Mouse (Mus musculus) limb, embryonic 13.5 days (tissue): ENCODE data around the gene Bcl2a1c. TPM values are rescaled to one million over a fixed set of nuclear protein-coding genes. Genes with fewer than 3 reads are reported as not detected.
"Not testable (repeated sequence)": the region's sequence is repeated elsewhere in the genome, so short reads cannot be mapped to it uniquely, and the experiment has no call there.

Experiments used
- ATAC-seq: fragments of 200-750 bp; cut with Nextera tagmentation; 2 replicates; pipeline ENCODE4 v1.8.0; 2017; ENCODE audit warnings: low read depth, moderate number of reproducible peaks, moderate TSS enrichment; ENCODE audit not compliant: low FRiP score
- H3K27ac ChIP-seq: fragments of 300-500 bp; sonication (generic); 2 replicates; pipeline ENCODE4 v1.5.1; 2015; ENCODE audit warnings: inconsistent platforms, mild to moderate bottlenecking, moderate library complexity
- H3K27me3 ChIP-seq: fragments of 300-500 bp; sonication (generic); 2 replicates; pipeline ENCODE4 v1.6.1; 2015; ENCODE audit warnings: mild to moderate bottlenecking, inconsistent platforms
- H3K36me3 ChIP-seq: fragments of 300-500 bp; sonication (generic); 2 replicates; pipeline ENCODE4 v1.6.1; 2015; ENCODE audit warnings: inconsistent platforms, mild to moderate bottlenecking, moderate library complexity
- H3K4me1 ChIP-seq: fragments of 300-500 bp; sonication (generic); 2 replicates; pipeline ENCODE4 v1.6.1; 2015; ENCODE audit warnings: inconsistent platforms
- H3K4me2 ChIP-seq: fragments of 300-500 bp; sonication (generic); replicated peaks from 2 replicates; pipeline ENCODE4 v1.6.1; 2015; ENCODE audit warnings: inconsistent platforms, mild to moderate bottlenecking, moderate library complexity
- H3K4me3 ChIP-seq: fragments of 300-500 bp; sonication (generic); 2 replicates; pipeline ENCODE4 v1.5.1; 2015; ENCODE audit warnings: moderate library complexity, mild to moderate bottlenecking, inconsistent platforms
- H3K9ac ChIP-seq: fragments of 300-500 bp; sonication (generic); 2 replicates; pipeline ENCODE4 v1.6.1; 2015; ENCODE audit warnings: mild to moderate bottlenecking, inconsistent platforms
- H3K9me3 ChIP-seq: fragments of 300-500 bp; sonication (generic); 2 replicates; pipeline ENCODE4 v1.6.1; 2016; ENCODE audit warnings: inconsistent platforms
- WGBS: fragments of 180-500 bp; shearing (Covaris S2); methylation state at CpG from one replicate; pipeline ENCODE4 v1.1.7; 2015; 5-methylcytosine and 5-hydroxymethylcytosine counted together
- polyA plus RNA-seq: library from polyadenylated mRNA; unstranded; fragments of >200 nt; fragmentation: Nextera tagmentation; extraction: Ambion mirVana; gene quantifications from 2 replicates; pipeline ENCODE4 v1.2.1, GENCODE M21; 2015

Bcl2a1c gene
- not detected in 2 replicates for polyA plus RNA-seq

GRCm38 (mm10) chr9:114329855-114330254 is at the start of gene Bcl2a1c:
Gene Bcl2a1c (plus strand): TSS chr9:114330135.
- H3K4me2 ChIP-seq, H3K36me3 ChIP-seq, H3K9ac ChIP-seq, H3K9me3 ChIP-seq, H3K27ac ChIP-seq, H3K27me3 ChIP-seq, H3K4me1 ChIP-seq, ATAC-seq, H3K4me3 ChIP-seq: not testable (repeated sequence)
- WGBS: 80% methylated on average over 9 of the region's 9 CpGs

DNA sequence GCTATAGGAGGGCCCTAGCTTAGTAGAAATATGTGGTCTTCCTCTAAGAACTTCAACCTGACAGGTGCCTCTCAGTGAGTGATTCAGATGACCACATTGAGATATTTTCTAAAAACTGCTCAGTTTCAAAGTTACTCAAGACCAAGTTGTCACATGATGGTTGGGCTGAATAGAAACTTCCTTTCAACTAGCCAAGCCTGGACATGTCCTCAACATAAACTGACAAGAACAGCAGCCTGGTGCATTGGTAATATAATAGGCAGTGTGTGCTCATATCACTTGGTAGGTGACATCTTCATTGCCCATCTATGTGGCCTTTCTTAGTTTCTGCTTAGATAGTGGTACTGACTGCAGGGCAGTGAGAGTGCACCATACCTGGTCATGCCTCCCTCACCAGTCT is 24.0 kb upstream of the Bcl2a1c start:
- not testable (repeated sequence) for H3K36me3 ChIP-seq, H3K27me3 ChIP-seq, H3K4me1 ChIP-seq, H3K27ac ChIP-seq, ATAC-seq, H3K9me3 ChIP-seq, H3K4me3 ChIP-seq, H3K9ac ChIP-seq, H3K4me2 ChIP-seq

DNA sequence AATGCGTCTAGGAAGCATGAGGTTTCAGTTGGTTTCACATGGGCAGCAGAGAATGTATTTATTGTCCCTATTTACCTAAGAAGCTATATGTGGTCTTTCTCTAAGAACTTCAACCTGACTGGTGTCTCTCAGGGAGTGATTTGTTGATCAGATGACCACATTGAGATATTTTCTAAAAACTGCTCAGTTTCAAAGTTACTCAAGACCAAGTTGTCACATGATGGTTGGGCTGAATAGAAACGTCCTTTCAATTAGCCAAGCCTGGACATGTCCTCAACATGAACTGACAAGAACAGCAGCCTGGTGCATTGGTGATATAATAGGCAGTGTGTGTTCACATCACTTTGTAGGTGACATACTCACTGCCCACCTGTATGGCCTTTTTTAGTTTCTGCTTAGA is 18.2 kb upstream of the Bcl2a1c start:
- H3K4me3 ChIP-seq, H3K4me1 ChIP-seq, H3K27ac ChIP-seq, H3K27me3 ChIP-seq, ATAC-seq, H3K36me3 ChIP-seq, H3K9ac ChIP-seq, H3K4me2 ChIP-seq, H3K9me3 ChIP-seq: not testable (repeated sequence)
- 75% methylated on average over 2 of the region's 2 CpGs for WGBS

GRCm38 (mm10) chr9:114318021-114318420 is 11.9 kb upstream of the Bcl2a1c start:
- H3K4me3 ChIP-seq: no peak overlapping the region

DNA sequence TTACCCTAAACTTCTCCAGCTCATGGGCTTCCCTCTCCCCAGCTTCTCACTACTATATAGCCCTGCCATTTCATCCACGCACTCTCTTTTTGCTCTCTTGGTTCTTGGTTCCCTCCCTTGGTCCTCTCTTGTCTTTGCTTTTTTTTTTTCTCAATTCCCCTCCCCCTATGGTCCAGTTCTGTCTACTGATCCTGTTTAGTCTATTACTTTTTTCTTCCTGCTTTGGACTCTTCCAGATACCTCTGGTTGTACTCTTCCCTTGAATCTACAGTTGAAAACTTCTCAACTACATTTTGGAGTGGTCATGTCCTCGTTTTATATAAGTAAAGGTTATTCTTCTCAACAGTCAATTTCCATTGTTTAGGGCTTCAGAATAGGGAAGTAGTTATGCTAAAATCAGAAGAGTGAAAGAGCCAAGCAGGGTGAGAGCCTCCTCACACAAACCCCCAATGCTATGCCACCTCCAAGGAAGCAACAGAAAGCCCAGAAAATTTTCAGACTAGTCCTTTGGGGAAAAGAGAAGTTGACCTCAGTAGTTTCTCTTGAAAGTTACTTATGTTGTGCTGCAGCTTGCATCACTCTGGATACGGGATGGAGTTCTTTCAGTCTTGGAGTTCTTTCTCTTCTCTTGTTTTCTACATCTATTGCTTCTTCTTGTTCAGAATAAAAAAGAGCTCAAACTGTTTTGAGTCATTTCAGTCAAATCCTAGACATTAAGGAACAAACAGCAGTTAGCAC is 3.8 kb upstream of the Bcl2a1c start:
- H3K27ac ChIP-seq: no peak overlapping the region
- H3K9me3 ChIP-seq: no peaks in the 10 kb centered on the region
- H3K27me3 ChIP-seq: no peaks in the 10 kb centered on the region
- ATAC-seq: no peak
- H3K4me2 ChIP-seq: no peak overlapping the region
- H3K9ac ChIP-seq: no peak overlapping the region
- H3K4me3 ChIP-seq: no peak overlapping the region
- H3K4me1 ChIP-seq: no peaks in the 10 kb centered on the region
- H3K36me3 ChIP-seq: no peaks in the 10 kb centered on the region
- 68% methylated on average over 3 of the region's 3 CpGs for WGBS

More at GRCm38 (mm10) chr9:114318021-114318420, 11.9 kb upstream of the Bcl2a1c start:
- WGBS: 6% methylated on average over 2 of the region's 2 CpGs
- no peaks in the 10 kb centered on the region for H3K4me1 ChIP-seq
- no peaks in the 10 kb centered on the region for H3K27me3 ChIP-seq
- no peak overlapping the region for H3K9ac ChIP-seq
- H3K4me2 ChIP-seq: no peak overlapping the region
- no peaks in the 10 kb centered on the region for H3K36me3 ChIP-seq
- H3K9me3 ChIP-seq: no peaks in the 10 kb centered on the region
- no peak overlapping the region for H3K27ac ChIP-seq
- ATAC-seq: peak; percentile 48; the same call in 1 of the 2 replicates

GRCm38 (mm10) chr9:114328332-114328731 is 1.6 kb upstream of the Bcl2a1c start:
- not testable (repeated sequence) for ATAC-seq, H3K4me3 ChIP-seq, H3K4me1 ChIP-seq, H3K27ac ChIP-seq, H3K9ac ChIP-seq, H3K4me2 ChIP-seq, H3K9me3 ChIP-seq, H3K36me3 ChIP-seq, H3K27me3 ChIP-seq

DNA sequence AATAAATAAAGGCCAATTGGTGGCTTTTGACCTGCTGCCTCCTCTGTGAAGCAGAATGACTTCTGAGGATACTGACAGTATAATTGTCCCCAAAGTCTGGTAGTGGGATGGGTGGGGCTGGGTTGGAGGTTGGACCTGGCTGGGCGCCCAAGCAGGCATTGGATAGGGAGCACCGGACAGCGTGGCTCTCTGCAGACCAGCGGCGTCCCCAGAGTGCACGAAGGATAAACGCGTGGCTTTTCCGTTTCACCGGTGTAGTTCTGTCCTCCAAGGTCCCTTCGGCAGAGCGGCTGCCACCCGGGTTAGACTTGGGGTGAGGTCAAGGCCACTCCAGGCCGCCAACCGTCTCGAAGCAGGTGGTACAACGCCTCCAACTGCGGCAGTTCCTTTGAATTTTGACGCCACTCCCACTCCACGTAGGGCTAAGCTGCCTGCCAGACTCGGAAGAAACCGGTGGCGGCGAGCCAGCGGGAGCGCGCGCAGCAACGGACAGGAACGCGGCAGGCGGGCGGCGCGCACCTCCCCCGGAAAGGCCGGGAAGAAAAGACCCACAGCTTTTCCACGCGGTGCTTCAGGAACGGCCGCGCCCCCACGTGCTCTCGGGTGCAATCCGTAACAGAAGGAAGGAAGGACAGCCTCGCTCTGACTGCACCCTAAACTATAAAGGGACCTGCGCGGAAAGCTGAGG is 38.0 kb downstream of the Bcl2a1c start:
- ATAC-seq: peak; percentile 85
- Histone ChIP-seq H3K9me3 (no peaks in the 10 kb centered on the region), H3K4me2 (peak overlapping the region; percentile 88), H3K27me3 (peaks cover 11% of the 10 kb centered on the region; the same call in 1 of the 2 replicates), H3K4me1 (peaks cover 4% of the 10 kb centered on the region; the same call in 1 of the 2 replicates), H3K4me3 (peak overlapping the region; percentile 52), H3K36me3 (peaks cover 1% of the 10 kb centered on the region; the same call in 1 of the 2 replicates), H3K27ac (no peak overlapping the region), H3K9ac (peak overlapping the region; percentile 72)
- 2% methylated on average over 48 of the region's 48 CpGs for WGBS

DNA sequence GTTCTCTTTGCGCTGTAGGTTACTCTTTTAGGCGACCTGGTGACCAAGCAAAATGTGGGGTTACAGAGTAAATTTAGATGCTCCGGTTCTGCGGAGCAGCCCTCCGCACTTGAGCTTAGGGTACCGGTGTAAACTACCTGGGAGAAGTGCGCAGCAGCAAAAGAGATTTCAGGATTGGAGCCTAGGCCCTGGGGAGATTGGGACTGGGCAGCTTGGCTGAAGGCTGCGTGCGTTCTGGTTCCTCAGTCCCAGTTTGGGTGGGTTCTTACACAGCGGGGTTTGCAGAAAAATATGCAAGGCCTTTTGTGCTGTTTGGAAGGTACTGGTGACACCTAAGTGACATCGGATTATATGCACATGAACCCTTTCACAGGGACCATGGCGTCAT is 38.5 kb downstream of the Bcl2a1c start:
- ATAC-seq: no peak
- WGBS: 13% methylated on average over 12 of the region's 12 CpGs

DNA sequence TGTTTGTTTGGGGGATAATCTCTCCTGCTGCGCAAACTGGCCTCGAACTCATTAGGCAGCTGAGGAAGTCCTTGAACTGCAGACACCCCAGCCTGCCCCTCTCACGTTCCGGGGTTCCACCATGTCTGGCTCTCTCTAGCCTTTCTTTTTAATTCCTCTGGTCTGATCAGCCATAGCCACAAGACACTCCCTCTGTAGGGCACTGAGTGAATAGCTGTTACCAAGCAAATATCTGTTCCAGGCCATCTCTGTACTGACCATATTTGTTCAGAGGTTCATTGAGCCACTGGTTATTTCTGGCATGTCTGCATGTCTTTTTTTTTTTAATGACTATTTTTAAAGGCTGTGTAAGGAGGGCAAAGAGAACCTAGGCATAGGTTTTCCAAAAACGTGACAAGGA is 39.5 kb downstream of the Bcl2a1c start:
- not testable (repeated sequence) for H3K4me3 ChIP-seq, H3K27ac ChIP-seq, ATAC-seq, H3K9ac ChIP-seq, H3K4me1 ChIP-seq, H3K4me2 ChIP-seq, H3K9me3 ChIP-seq
- Histone ChIP-seq H3K36me3 (peaks cover 16% of the 10 kb centered on the region), H3K27me3 (peaks cover 11% of the 10 kb centered on the region; the same call in 1 of the 2 replicates)
- WGBS: 65% methylated on average over 5 of the region's 5 CpGs

More for the DNA sequence above, 38.5 kb downstream of the Bcl2a1c start:
- peak overlapping the region; percentile 52 for H3K4me3 ChIP-seq
- H3K9ac ChIP-seq: peak overlapping the region; percentile 72
- H3K4me1 ChIP-seq: peaks cover 4% of the 10 kb centered on the region; the same call in 1 of the 2 replicates
- no peak overlapping the region for H3K27ac ChIP-seq
- H3K27me3 ChIP-seq: peaks cover 11% of the 10 kb centered on the region; the same call in 1 of the 2 replicates
- no peaks in the 10 kb centered on the region for H3K9me3 ChIP-seq
- peak overlapping the region; percentile 88 for H3K4me2 ChIP-seq
- H3K36me3 ChIP-seq: peaks cover 7% of the 10 kb centered on the region; the same call in 1 of the 2 replicates

- not testable (repeated sequence) for ATAC-seq, H3K27me3 ChIP-seq, H3K4me3 ChIP-seq, H3K9me3 ChIP-seq, H3K4me1 ChIP-seq, H3K27ac ChIP-seq, H3K9ac ChIP-seq, H3K4me2 ChIP-seq
- peaks cover 36% of the 10 kb centered on the region for H3K36me3 ChIP-seq
- WGBS: 46% methylated on average over 5 of the region's 5 CpGs
Measured at GRCm38 (mm10) chr9:114371717-114372116, 41.8 kb downstream of the Bcl2a1c start.

GRCm38 (mm10) chr9:114375276-114375962 is 45.5 kb downstream of the Bcl2a1c start:
- Histone ChIP-seq H3K9me3 (no peaks in the 10 kb centered on the region), H3K27me3 (no peaks in the 10 kb centered on the region), H3K4me2 (no peak overlapping the region), H3K36me3 (peaks cover 68% of the 10 kb centered on the region), H3K9ac (no peak overlapping the region), H3K4me3 (no peak overlapping the region), H3K4me1 (no peaks in the 10 kb centered on the region), H3K27ac (no peak overlapping the region)
- WGBS: 90% methylated on average over 10 of the region's 10 CpGs
- no peak for ATAC-seq

DNA sequence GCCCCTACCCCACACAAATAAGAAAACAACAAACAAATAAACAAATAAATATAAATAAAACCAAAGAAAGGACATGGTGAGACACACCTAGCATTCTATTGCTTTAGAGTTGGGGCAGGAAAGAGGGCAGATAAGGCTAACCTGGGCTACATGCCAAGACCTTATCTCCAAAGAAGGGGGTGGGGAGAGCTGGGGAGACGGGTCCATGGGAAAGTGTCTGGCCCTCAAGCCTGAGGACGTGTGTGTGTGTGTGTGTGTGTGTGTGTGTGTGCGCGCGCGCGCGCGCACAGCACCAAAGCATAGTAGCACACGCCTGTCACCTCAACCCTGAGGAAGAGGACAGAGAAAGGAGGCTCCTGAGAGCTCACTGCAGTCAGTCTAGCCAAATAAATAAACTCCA is 47.2 kb downstream of the Bcl2a1c start:
- ATAC-seq: no peak
- Histone ChIP-seq H3K9ac (no peak overlapping the region), H3K27me3 (no peaks in the 10 kb centered on the region), H3K36me3 (peaks cover 71% of the 10 kb centered on the region), H3K4me3 (no peak overlapping the region), H3K4me2 (no peak overlapping the region), H3K9me3 (no peaks in the 10 kb centered on the region), H3K4me1 (no peaks in the 10 kb centered on the region), H3K27ac (no peak overlapping the region)
- WGBS: 94% methylated on average over 10 of the region's 10 CpGs
